Mouse (Mus musculus) olfactory bulb, adult 2 months (tissue): ENCODE data around the gene Smc4. TPM values are rescaled to one million over a fixed set of nuclear protein-coding genes. Genes with fewer than 3 reads are reported as not detected.

Experiments used
- H3K27ac ChIP-seq: fragments of 200-500 bp; 2 replicates; pipeline ENCODE4 v1.5.1; 2012; ENCODE audit warnings: low read depth, low read length; ENCODE audit not compliant: insufficient read depth
- H3K4me1 ChIP-seq: fragments of 200-500 bp; 2 replicates; pipeline ENCODE4 v1.6.1; 2012; ENCODE audit warnings: low read length; ENCODE audit not compliant: control insufficient read depth, insufficient read depth
- H3K4me3 ChIP-seq: fragments of 200-500 bp; 2 replicates; pipeline ENCODE4 v1.5.1; 2012; ENCODE audit warnings: mild to moderate bottlenecking, low read depth, low read length, moderate library complexity; ENCODE audit not compliant: insufficient read depth
- CTCF ChIP-seq: fragments of 200-500 bp; IDR thresholded peaks from 2 replicates; pipeline ENCODE4 v1.5.1; 2012; ENCODE audit warnings: low read depth, mild to moderate bottlenecking, low read length, moderate library complexity; ENCODE audit not compliant: insufficient read depth
- POLR2A ChIP-seq: fragments of 200-500 bp; IDR thresholded peaks from 2 replicates; pipeline ENCODE4 v1.6.1; 2012; ENCODE audit warnings: mild to moderate bottlenecking, low read depth, low read length, moderate library complexity; ENCODE audit not compliant: insufficient read depth
- WGBS: fragments of 180-500 bp; shearing (Covaris S2); methylation state at CpG from one replicate; pipeline ENCODE4 v1.1.7; 2018; 5-methylcytosine and 5-hydroxymethylcytosine counted together
- polyA plus RNA-seq: library from polyadenylated mRNA; stranded (reverse); fragments of >200 nt; gene quantifications from 2 replicates; pipeline ENCODE4 v1.2.4, GENCODE M21; 2012; ENCODE audit warnings: low replicate concordance; ENCODE audit not compliant: missing spikeins, insufficient read depth, insufficient read length

Gene Smc4
- 213 and 386 TPM in 2 replicates for polyA plus RNA-seq

GRCm38 (mm10) chr3:69004437-69005337 lies at the start of gene Smc4, which contains the start of gene Ift80:
Smc4 (plus strand) TSS chr3:69004738.
Ift80 (minus strand) TSS chr3:69004570.
- peak within 1 kb of the TSS; percentile 71 for H3K27ac ChIP-seq
- under 1% methylated on average over 63 of the region's 76 CpGs for WGBS
- peak within 1 kb of the TSS; percentile 57 for H3K4me3 ChIP-seq
- TF ChIP-seq CTCF (no peak), POLR2A (peak; percentile 34; the same call in 1 of the 2 replicates)
- peaks cover 5% of the 10 kb centered on the region; the same call in 1 of the 2 replicates for H3K4me1 ChIP-seq

GRCm38 (mm10) chr3:68956454-68956853 lies 48.1 kb upstream of the Smc4 start:
- H3K27ac ChIP-seq = no peak overlapping the region
- TF ChIP-seq POLR2A (no peak), CTCF (no peak)

GRCm38 (mm10) chr3:68957413-68957812 lies 47.1 kb upstream of the Smc4 start:
- 73% methylated on average over 3 of the region's 3 CpGs for WGBS
- no peak overlapping the region for H3K27ac ChIP-seq
- no peaks in the 10 kb centered on the region for H3K4me1 ChIP-seq
- no peak for TF ChIP-seq POLR2A
- no peak for TF ChIP-seq CTCF
- H3K4me3 ChIP-seq = no peak overlapping the region

More at GRCm38 (mm10) chr3:68956454-68956853, 48.1 kb upstream of the Smc4 start:
- H3K4me3 ChIP-seq = no peak overlapping the region
- WGBS = 54% methylated on average over 4 of the region's 4 CpGs
- no peaks in the 10 kb centered on the region for H3K4me1 ChIP-seq

- Histone ChIP-seq H3K27ac (no peak overlapping the region), H3K4me3 (no peak overlapping the region), H3K4me1 (no peaks in the 10 kb centered on the region)
- TF ChIP-seq POLR2A (no peak), CTCF (no peak)
These were observed 39.9 kb upstream of the Smc4 start for GRCm38 (mm10) chr3:68964682-68965081.

- TF ChIP-seq POLR2A (no peak), CTCF (no peak)
- no peak overlapping the region for H3K27ac ChIP-seq
- H3K4me3 ChIP-seq = no peak overlapping the region
- WGBS = 96% methylated on average over 6 of the region's 6 CpGs
- H3K4me1 ChIP-seq = no peaks in the 10 kb centered on the region
These were observed 37.8 kb upstream of the Smc4 start for GRCm38 (mm10) chr3:68966527-68967285.

GRCm38 (mm10) chr3:68967404-68967803 lies 37.1 kb upstream of the Smc4 start:
- Histone ChIP-seq H3K4me1 (no peaks in the 10 kb centered on the region), H3K4me3 (no peak overlapping the region), H3K27ac (no peak overlapping the region)
- 92% methylated on average over 6 of the region's 6 CpGs for WGBS
- no peak for TF ChIP-seq CTCF
- TF ChIP-seq POLR2A = no peak

GRCm38 (mm10) chr3:68969091-68969590 lies 35.4 kb upstream of the Smc4 start:
- Histone ChIP-seq H3K4me1 (no peaks in the 10 kb centered on the region), H3K27ac (no peak overlapping the region), H3K4me3 (no peak overlapping the region)
- TF ChIP-seq POLR2A (no peak), CTCF (no peak)
- WGBS = 98% methylated on average over 3 of the region's 3 CpGs

GRCm38 (mm10) chr3:68973574-68973973 lies 31.0 kb upstream of the Smc4 start:
- H3K4me3 ChIP-seq = no peak overlapping the region
- H3K27ac ChIP-seq = no peak overlapping the region
- whole genome bisulfite sequencing = 79% methylated on average over 1 of the region's 1 CpGs
- 0 out of 2 replicates have a peak, but pooled peaks cover 3% of the 10 kb centered on the region for H3K4me1 ChIP-seq
- TF ChIP-seq POLR2A = no peak
